Mouse (Mus musculus) retina, adult 2 months (tissue): ENCODE data around the gene Stx5a.
A peak's percentile ranks its signal among the peaks of the same experiment; 100 is the strongest.

Experiments
- DNase-seq: peaks from one replicate; pipeline ENCODE4 v3.0.0-alpha.2; 2012; ENCODE audit warnings: low read depth, low spot score

Stx5a gene

DNA sequence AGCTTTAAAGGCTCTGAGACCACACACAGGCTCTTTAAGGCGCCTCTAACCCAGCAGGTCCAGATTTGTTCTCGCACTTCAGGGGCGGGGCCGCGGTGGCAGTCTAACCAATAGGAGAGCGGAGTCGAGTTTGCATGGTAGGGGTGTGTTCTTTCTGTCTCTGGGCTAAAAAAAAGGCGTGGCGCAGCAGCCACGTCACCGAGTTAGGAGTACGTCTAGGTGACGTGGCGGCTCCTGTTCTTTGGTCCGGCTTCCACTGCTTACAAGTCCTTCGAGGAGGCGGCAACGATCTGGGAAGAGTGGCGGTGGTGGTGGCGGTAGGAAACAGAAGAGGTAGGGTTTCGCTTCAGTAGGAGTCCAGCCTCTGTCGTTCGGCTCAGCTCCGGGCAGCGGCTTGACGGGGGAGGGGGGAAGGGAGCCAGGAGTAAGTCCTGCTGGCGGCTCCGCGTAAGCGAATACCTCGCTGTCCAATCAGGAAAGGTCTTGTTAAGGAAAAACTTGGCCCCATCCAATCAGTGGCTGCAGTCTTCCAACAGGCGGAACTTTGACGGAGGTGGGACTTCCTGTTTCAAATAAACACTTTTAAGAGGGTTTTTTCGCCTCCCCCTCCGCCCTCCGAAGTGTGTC lies at the start of gene Stx5a:
Gene Stx5a (plus strand): TSS at position 171 of the 627 bp plus-strand sequence.
- peak; percentile 93 for DNase-seq

DNA sequence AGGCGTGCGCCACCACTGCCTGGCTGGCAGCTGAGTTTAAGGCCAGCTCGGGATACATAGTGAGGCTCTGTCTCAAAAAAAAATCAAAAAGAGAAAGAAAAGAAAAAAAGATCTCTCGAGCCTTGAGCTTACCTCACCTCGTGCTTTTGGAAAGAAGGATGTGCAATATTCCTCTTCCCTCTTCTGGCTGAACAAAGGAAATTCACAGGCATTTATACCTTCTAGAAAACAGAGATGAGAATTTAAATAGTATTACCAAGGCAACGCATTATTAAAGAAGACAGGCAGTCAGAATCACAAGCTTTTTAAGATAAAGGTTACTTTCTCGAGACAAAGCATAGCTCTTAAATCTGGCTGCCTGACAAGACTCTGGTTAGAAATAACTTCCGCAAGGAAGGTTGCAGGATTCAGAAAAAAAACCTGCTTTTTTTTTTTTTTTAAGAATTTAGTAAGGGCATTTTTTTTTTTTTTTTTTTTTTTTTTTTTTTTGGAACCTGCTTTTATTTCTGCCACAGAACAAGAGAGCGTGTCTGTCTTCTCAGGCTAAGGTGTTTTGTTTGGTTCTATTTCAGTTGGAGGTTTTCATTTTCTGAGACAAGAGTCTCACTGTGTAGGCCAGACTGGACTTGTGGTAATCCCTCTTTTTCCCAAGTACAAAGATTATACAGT lies 49.2 kb upstream of the Stx5a start:
- no peak for DNase-seq

DNA sequence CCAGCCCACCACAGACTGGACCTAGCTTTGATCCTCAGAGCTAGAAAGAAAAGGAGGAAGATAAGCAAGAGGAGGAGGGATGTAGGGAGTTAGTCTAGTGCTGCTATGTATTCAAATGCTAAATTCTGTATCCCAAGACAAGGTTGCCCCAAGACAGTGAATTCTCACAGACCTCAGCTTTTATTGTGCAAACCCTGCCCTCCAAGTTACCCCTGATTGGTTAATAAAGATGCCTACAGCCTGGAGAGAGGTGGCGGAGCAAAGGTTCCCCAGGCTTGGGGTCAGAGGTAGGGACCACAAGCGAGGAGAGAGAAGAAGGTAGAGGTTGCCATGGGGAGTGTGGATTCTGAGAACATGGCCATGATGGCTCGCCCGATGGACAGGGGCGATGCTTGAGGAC lies 48.5 kb upstream of the Stx5a start:
- no peak for DNase-seq

DNA sequence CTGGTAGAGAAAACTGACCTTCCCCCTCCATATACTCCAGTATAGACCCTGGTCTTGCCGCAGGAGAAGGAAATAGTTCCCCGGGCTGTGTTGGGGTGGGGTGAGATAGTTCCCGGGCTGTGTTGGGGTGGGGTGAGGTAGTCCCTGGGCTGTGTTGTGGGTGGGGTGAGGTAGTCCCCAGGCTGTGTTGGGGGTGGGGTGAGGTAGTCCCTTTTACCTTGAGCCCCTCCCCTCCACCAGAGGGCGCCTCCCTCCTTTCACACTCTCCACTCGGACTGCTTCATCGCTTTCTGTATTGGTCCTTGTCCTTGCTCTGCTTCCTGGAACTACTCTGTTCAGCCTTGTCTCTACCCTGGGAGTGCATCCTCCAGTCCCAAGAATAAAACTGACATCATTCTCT lies 45.9 kb upstream of the Stx5a start:
- no peak for DNase-seq

DNA sequence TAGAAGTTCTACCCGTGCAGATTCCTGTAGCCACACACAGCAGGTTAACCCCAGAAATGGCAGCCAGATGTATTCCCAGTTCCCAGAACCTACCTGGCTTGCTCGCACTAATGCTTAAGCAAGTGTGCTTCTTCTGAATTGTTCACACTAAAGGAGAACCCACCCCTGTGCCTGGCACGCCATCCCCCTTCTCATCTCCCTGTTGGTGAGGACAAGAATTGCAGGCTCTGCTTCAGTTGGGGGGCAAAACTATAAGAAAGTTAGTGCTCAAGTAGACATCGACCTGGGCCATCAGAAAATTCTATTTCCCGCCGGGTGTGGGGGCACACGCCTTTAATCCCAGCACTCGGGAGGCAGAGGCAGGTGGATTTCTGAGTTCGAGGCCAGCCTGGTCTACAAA lies 41.6 kb upstream of the Stx5a start:
- DNase-seq: no peak

DNA sequence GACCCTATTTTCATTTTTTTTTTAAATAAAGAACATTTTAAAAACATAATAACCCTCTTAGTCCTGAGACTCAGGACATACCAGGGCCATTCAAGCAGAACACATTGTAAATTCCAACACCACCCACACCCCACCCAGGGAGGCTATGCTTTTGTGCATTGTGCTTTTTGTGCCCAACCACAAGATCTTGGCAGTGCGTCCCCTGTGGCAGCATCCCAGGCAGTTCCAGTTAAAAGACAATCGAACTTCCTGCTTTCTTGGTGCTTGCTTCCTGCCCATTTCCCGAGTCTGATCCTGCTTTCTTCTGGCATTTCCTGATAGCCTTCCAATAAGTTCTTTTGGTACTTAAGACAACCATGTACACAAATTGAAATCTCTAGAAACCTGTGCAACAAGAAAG lies 38.8 kb upstream of the Stx5a start:
- DNase-seq: no peak

DNA sequence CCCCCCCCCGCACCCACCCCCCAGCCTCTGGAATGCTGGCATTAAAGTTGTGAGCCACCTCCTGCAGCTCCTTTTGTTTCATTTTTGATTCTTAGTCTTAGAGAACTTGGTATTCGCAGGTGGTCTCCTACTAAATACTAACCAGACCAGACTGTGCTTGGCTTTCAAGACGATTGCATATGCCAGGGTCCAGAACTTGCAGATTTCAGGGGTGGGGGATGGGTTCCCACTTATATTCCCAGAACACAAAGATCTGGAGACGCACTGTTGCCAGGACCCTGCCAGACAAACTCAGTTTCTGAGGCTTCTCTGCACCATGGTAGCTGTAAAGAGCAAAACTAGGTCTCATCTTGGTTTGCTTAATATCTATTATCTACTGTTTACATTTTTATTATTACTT lies 37.6 kb upstream of the Stx5a start:
- DNase-seq: no peak

DNA sequence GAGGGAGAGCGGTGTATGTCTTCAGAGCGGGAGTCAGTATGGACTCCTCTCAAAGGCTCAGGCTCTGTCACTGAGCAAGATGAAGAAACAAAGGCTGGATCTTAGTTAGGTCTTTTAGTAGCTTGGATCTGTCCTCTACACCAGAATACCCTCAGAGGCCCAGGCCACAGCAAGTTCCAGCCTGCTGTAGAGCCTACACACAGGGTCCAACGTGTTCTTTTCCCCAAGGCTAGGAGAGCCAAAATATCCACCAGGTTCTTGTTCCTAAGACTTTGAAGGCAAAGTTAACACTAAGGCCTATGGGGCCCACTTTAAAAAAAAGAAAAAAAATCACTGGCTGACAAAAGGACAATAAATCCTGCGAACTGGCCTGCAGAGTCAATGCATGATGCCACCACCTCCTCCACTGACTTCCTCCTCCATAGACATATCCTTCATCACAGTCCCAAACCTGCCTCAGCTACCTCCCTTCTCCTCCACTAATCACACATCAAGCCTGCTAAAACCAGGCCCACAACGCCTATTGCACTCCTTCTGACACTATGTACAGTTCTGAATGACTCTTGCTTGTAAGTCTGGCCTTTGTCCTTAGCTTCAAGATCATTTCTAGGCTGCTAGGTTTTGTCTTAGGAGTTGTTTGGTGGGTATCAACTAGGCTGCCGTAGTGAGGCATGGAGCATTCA lies 36.0 kb upstream of the Stx5a start:
- no peak for DNase-seq

DNA sequence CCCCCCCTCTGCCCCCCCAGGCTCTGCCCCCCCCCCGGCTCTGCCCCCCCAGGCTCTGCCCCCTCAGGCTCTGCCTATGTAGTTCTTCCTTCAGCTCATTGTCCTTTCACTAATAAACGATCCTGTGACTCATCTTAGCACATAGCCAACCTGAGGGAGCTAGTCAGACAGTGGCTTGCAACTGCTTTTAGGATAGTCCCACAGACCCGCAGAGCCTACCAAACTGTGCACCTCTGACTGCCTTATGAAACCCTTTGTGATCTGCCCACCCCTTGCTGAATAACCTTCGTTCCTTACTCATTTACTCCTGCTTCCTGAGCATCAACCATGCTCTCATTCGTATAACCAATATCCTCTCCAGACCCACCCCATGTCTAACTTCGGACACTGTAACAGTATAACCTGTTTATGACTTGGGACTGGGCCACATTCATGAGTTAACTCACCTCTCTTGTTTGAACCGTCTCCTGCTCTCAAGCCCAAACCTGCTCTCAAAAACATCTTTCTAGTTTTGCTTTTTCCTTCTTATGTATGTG lies 35.0 kb upstream of the Stx5a start:
- no peak for DNase-seq

DNA sequence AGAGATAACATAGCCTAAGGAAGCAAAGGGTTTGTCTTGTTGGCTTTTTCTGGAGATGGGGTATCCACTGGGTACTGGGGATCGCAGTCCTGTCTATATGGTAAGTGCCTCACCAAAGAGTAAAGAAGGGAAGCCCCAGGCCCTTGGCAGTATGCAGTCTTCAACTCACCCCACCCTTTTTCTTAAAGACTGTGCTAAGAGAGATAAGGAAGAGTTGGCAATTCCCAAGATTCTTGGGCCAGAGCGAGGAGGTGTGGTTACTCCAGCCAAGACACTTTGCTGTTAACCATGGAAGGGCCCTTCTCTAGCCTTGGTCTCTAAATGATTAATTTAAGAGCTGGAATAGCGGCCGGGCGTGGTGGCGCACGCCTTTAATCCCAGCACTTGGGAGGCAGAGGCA lies 34.3 kb upstream of the Stx5a start:
- DNase-seq: no peak

DNA sequence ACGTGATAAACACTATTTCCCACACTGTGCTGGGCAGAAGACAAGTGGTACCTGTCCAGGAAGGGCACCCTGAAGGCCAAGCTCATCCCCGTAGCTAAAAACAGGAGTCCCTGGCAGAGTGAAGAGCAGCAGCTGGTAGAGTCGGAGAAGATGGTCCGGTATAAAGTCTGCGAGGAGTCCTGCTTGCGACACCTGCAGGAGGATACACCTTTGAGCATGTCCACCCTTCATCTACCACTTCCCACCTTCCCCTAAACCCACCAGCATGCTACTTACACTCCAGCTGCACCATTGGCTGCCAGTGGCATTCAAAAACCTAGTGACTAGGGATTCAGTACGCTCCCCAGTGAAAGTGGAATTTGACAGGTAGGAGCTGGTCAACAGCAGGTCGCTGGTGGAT lies 32.3 kb upstream of the Stx5a start:
- DNase-seq: no peak

DNA sequence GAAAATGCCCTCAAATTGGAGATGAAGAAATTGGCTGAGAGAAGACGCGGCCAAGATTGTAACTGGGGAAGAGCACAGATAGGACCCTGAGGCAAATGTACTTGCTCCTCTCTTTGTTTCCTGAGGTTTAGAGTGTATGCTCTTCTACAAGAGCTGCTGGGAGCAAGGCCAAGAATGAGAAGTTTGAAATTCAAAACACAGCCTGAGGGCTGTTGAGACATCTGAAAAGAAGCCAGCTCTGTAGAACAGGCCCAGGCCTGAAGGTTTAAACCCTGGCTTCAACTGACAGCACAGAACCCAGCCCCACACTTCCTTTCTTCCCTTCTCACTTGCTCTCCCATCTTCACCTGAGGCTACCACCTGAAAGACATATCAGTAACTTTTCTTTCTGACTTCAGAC lies 31.2 kb upstream of the Stx5a start:
- DNase-seq: no peak

DNA sequence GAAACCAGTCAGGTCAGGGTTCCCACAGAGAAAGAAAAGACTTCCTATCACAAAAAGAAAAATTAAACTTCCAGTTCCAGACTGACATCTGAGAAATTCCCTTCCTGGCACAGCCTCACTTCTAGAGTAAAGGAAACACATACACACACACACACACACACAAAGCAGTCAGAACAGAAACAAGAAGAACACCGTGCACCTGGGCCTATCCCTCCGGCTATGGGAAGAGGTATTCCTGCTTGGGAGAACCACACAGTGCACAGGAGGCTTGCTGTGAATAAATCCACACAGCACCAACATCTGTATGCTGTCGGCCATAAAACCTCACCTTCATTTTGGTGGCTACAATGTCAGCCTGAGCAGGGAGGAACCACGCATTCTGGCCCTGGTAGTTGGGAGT lies 29.7 kb upstream of the Stx5a start:
- DNase-seq: no peak

DNA sequence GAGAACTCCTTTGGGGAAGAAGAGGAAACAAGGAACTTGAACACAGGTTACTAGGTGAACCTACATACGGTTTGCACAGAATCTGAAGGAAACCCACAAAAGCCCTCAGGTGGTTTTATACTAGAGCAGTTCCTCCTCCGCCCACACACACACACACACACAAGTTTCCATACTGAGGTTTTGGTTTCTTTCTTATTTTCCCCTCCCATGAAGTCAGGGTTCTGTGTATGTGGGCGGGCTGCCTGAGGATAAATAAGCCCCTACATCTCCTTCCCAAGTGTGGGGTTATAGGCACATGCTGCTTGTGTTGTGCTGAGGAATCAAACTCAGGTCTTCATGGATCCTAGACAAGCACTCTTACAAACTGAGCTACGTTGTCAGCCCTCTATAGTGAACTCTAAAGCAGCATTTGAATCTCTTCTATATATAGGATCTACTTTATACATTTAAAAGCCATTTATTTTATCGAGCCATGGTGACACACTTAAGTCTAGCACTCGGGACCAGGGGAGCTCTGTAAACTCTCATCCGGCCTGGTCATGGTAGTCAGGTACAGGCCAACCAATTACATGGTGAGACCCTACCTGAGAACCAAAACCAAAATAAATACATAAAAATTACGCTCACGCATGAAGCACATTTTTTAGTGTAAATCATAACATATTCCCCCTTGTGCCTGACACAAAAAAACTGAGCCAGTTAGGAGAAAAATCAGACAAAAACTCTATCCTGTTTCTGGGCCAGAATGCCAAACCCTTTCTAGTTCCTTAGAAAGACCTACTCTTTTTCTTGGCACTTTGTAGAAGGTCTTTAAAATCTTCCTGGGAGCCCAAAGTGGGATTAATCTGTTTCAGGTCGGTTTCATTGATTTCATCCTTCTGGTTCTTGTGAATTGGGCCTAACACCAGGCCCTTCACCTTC lies 29.0 kb upstream of the Stx5a start:
- no peak for DNase-seq

DNA sequence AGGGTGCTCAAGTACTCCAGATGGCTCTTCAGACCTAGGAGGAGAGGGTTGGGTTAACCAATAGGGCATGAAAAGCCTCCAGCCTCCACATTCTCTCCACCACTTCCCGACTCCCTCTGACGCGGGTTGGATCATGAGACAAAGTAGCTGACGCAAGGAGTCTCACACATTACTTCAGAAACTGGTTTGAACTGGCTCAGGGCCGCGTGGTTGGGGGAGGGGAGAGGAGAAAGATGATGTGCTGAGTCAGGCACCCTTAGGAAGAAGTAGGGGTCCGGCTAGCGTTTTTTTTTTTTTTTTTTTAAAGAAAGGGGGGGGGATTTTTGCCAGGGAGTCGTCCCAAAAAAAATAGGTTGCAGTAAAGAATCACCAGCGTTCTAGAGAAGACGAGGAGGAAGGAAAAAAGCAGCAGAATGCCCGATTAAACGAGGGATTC lies 28.3 kb upstream of the Stx5a start:
- DNase-seq: no peak

DNA sequence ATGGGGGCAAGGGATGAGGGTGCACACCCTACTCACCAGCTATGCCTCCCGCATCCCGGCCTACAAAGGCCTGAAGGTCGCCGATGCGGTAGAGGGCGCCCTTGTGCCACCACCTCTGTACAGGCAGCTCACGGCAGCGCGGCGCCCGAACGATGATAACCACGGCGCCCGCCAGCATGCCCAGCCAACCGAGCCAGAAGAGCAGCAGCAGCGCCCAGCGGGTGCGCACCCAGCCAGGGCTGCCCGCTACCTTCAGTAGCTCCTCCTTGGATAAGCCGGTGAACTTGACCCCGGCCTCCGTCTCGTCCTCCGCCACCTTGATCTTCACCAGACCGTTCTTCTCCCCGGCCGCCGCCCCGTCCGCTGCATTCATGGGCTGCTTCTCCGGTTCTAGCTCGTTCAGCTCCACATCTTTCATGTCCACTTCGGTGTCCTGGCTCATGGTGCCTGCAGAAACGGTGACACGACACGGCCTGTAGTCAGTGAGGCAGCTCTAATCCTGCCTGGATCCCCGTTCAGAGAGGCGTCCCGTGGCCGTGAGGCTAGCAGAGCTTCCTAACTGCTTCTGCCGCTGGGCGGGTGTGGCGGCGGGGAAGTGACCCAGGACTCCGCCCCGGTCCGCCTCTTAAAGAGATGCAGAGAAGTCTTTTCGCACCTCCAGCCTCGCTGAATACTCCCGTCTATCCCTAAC lies 27.8 kb upstream of the Stx5a start:
- peak; percentile 73 for DNase-seq

DNA sequence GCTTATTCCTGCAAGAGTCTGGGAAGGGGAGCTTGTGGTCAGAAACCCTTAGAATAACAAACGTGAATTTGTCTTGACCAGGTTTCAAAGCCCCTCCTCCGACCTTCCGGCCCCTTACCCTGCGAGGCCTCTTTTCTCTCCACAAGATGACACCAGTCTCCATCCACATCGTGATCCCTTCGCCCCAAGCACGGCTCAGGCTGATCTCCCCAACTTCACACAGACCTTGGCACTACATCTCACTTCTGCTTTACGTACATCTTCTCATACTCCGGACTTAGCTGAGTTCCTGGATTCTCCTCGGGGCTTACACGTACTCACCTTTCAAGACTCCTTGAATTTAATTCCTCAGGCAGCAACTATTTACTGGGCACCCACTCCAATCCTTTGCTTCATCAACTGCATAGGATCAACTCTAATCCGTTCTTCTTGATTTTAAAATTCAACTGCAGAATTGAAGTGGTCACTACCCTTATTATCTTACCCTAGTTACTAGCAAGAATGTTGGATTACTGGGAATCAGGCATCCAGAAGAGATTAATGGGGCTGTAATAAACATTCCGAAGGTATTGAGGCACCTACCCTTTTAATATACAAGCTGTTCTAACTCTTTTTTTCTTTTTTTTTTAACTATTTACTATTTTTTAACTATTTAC lies 27.1 kb upstream of the Stx5a start:
- no peak for DNase-seq

DNA sequence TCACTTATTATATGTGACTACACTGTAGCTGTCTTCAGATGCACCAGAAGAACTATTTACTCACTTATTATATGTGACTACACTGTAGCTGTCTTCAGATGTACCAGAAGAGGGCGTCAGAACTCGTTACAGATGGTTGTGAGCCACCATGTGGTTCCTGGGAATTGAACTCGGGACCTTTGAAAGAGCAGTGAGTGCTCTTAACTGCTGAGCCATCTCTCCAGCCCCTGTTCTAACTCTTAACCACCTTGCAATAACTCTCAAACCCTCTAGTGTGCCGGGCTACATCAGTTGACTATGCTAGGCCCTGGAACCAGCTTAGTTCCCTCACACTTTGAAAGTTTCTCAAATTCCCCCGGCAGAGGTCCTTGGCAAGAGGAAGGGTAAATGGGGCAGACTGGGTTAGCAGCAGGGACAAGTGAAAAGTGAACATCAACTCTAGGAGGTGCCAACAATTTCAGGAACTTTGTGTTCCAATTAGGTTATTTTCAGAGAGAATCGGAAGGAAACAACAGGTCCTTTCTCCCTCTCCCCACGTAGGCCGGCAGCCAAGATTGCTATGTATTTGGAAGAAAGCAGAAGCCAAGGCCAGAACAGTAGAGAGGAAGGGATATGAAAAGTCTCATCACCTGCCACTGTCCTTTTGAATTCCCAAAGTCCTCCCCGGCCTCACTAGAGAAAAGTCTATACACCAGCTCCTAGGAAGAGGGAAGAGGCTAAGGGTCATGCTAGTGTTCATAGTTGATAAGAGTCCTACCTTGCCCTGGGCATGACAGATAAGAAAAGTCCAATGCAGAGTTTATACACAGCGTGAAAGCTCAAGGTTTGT lies 26.3 kb upstream of the Stx5a start:
- DNase-seq: no peak

DNA sequence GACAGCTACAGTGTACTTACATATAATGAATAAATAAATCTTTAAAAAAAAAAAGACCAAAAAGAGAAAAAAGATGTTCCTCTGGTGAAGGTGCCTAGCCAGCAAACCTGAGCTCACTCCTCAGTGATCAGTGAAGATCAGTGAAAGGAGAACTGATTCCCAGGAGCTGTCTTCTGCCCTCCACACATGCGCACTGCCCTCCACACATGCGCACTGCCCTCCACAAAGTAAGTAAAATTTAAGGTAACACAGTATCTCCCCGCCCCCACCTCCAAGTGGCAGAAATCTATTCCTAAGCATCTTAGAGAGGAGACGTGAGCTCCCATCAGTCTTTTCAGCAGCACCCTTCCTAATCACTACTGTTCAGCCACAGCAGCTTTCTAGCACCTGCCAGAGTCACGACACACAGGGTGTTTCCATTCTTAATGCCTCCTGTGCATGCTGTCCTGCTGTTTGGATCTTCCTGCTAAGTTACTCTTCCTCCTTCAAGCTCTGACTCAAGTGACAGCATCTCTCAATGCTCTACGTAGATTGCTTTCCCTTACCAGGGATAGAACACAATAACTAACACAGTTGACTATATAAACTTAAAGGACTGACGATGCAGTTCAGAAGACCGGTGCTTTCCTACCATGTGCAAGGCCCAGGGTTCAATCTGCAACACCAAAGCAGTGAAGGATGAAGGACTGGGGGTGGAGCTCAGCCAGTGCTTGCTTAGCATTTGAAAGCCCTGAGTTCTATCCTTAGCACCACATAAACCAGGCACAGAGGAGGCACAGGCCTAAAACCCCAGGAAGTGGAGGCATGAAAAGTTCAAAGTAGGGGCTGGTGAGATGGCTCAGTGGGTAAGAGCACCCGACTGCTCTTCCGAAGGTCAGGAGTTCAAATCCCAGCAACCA lies 25.1 kb upstream of the Stx5a start:
- no peak for DNase-seq
